Mouse (Mus musculus) ES-E14 (cell line): ENCODE measurements around the gene Acot13.

Experiments used
- CHD2 ChIP-seq: IDR thresholded peaks from 2 replicates; pipeline ENCODE4 v1.6.1; 2014; ENCODE audit warnings: mild to moderate bottlenecking, low read depth, low read length, inconsistent platforms
- HCFC1 ChIP-seq: IDR thresholded peaks from 2 replicates; pipeline ENCODE4 v1.6.1; 2012; ENCODE audit warnings: low read length, inconsistent platforms, borderline replicate concordance; ENCODE audit not compliant: insufficient read depth
- MAFK ChIP-seq: IDR thresholded peaks from 2 replicates; pipeline ENCODE4 v1.6.1; 2014; ENCODE audit warnings: mild to moderate bottlenecking, low read depth, low read length, inconsistent platforms; ENCODE audit not compliant: insufficient read depth
- ZC3H11A ChIP-seq: IDR thresholded peaks from 2 replicates; pipeline ENCODE4 v1.6.1; 2012; ENCODE audit warnings: low read depth, mild to moderate bottlenecking, inconsistent platforms, low read length, borderline replicate concordance
- ZNF384 ChIP-seq: IDR thresholded peaks from 2 replicates; pipeline ENCODE4 v1.6.1; 2012; ENCODE audit warnings: low read depth, low read length, inconsistent platforms

GRCm38 (mm10) chr13:24880208-24880607 lies 48.9 kb upstream of the Acot13 start:
- TF ChIP-seq ZNF384 = no peak
- no peak for TF ChIP-seq HCFC1
- no peak for TF ChIP-seq ZC3H11A
- no peak for TF ChIP-seq MAFK
- TF ChIP-seq CHD2 = no peak
